Mouse (Mus musculus): ENCODE data around the gene Ltbr. TPM values are rescaled to one million over a fixed set of nuclear protein-coding genes. Genes with fewer than 3 reads are reported as not detected.

The Ltbr gene
- polyA plus RNA-seq, 1 experiment from 2014 or later = 42.9 TPM

- H3K4me1 ChIP-seq = peaks cover 28% of the 10 kb centered on the region
- WGBS = 48% methylated on average over 4 of the region's 4 CpGs
- no peaks in the 10 kb centered on the region; the same call in none of the 2 replicates for H3K27me3 ChIP-seq (replicated peaks)
- H3K4me3 ChIP-seq = no peak overlapping the region
- no peaks in the 10 kb centered on the region for H3K36me3 ChIP-seq
- no peak overlapping the region for H3K9ac ChIP-seq
- no peaks in the 10 kb centered on the region for H3K9me3 ChIP-seq
- no peak overlapping the region for H3K4me2 ChIP-seq
- no peak for ATAC-seq (ENCODE audit: extremely low read depth, insufficient number of reproducible peaks, low FRiP score, low TSS enrichment)
- H3K27ac ChIP-seq (replicated peaks) = no peak overlapping the region
Observed at GRCm38 (mm10) chr6:125344866-125345265, 31.2 kb upstream of the Ltbr start.

GRCm38 (mm10) chr6:125344084-125344483 is 30.4 kb upstream of the Ltbr start:
- no peaks in the 10 kb centered on the region; the same call in none of the 2 replicates for H3K27me3 ChIP-seq (replicated peaks)
- no peak overlapping the region for H3K4me3 ChIP-seq
- ATAC-seq (ENCODE audit: extremely low read depth, insufficient number of reproducible peaks, low FRiP score, low TSS enrichment) = no peak
- WGBS = 32% methylated on average over 8 of the region's 8 CpGs
- no peak overlapping the region for H3K27ac ChIP-seq (replicated peaks)
- H3K4me1 ChIP-seq = peaks cover 26% of the 10 kb centered on the region
- no peak overlapping the region for H3K4me2 ChIP-seq
- no peaks in the 10 kb centered on the region for H3K36me3 ChIP-seq
- no peaks in the 10 kb centered on the region for H3K9me3 ChIP-seq
- H3K9ac ChIP-seq = peak overlapping the region; percentile 47; the same call in 1 of the 2 replicates

- Histone ChIP-seq H3K4me3 (no peak overlapping the region), H3K36me3 (no peaks in the 10 kb centered on the region), H3K27me3 (replicated peaks) (peaks cover 3% of the 10 kb centered on the region), H3K9ac (no peak overlapping the region), H3K4me1 (peaks cover 15% of the 10 kb centered on the region; the same call in 1 of the 2 replicates), H3K9me3 (no peaks in the 10 kb centered on the region), H3K27ac (replicated peaks) (no peak overlapping the region), H3K4me2 (no peak overlapping the region)
- 58% methylated on average over 3 of the region's 3 CpGs for WGBS
- no peak for ATAC-seq (ENCODE audit: extremely low read depth, insufficient number of reproducible peaks, low FRiP score, low TSS enrichment)
Observed at GRCm38 (mm10) chr6:125342198-125342597, 28.5 kb upstream of the Ltbr start.

GRCm38 (mm10) chr6:125340244-125340643 is 26.6 kb upstream of the Ltbr start:
- WGBS = 57% methylated on average over 5 of the region's 5 CpGs

DNA sequence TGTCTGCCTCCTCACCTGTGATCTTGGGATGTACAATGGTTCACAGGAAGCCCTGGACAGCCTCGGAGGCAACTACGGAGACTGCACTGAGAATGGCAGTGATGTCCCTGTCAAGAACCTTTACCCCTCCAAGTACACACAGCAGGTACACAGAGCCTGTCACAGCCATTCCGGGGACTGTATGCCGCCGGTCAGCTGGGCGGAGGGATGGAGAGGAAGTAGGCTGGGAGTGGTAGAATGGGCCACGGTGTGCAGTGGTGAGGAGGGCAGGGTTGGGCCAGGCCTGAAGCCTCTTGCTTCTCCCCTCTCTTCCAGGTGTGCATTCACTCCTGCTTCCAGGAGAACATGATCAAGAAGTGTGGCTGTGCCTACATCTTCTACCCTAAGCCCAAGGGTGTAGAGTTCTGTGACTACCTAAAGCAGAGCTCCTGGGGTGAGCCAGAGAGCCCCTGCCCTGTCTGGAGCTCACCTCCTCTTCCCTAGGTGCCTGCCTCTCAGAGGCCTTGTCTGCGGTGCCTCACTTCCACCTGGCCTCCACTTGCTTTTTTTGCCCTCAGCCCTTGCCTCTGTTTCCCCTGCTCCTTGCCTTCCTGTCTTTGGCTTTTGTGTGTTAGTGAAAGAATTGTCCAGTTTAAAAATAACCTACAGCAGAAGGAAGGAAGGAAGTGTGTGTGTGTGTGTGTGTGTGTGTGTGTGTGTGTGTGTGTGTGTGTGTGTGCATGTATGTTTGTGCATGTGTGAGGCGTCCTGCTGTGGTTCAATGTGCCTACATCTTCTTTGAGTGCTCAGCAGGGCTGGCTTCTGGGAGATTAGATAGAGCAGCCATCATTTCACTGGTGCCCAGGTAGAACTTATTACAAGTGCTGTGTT is 25.3 kb upstream of the Ltbr start:
- H3K4me1 ChIP-seq = peaks cover 12% of the 10 kb centered on the region; the same call in 1 of the 2 replicates
- H3K36me3 ChIP-seq = no peaks in the 10 kb centered on the region
- no peak for ATAC-seq (ENCODE audit: extremely low read depth, insufficient number of reproducible peaks, low FRiP score, low TSS enrichment)
- no peaks in the 10 kb centered on the region for H3K9me3 ChIP-seq
- no peak overlapping the region for H3K9ac ChIP-seq
- WGBS = 60% methylated on average over 9 of the region's 9 CpGs
- H3K27ac ChIP-seq (replicated peaks) = peak overlapping the region; percentile 82; the same call in 1 of the 2 replicates
- H3K4me3 ChIP-seq = no peak overlapping the region
- peaks cover 3% of the 10 kb centered on the region; the same call in 1 of the 2 replicates for H3K27me3 ChIP-seq (replicated peaks)
- H3K4me2 ChIP-seq = no peak overlapping the region

More at GRCm38 (mm10) chr6:125340244-125340643, 26.6 kb upstream of the Ltbr start:
- peaks cover 3% of the 10 kb centered on the region for H3K27me3 ChIP-seq (replicated peaks)
- no peak for ATAC-seq (ENCODE audit: extremely low read depth, insufficient number of reproducible peaks, low FRiP score, low TSS enrichment)
- H3K36me3 ChIP-seq = no peaks in the 10 kb centered on the region
- H3K4me2 ChIP-seq = no peak overlapping the region
- no peaks in the 10 kb centered on the region for H3K9me3 ChIP-seq
- peaks cover 15% of the 10 kb centered on the region; the same call in 1 of the 2 replicates for H3K4me1 ChIP-seq
- H3K9ac ChIP-seq = no peak overlapping the region
- no peak overlapping the region for H3K4me3 ChIP-seq
- H3K27ac ChIP-seq (replicated peaks) = peak overlapping the region; percentile 82

- H3K9me3 ChIP-seq = no peaks in the 10 kb centered on the region
- no peak for ATAC-seq (ENCODE audit: extremely low read depth, insufficient number of reproducible peaks, low FRiP score, low TSS enrichment)
- H3K36me3 ChIP-seq = no peaks in the 10 kb centered on the region
- 76% methylated on average over 2 of the region's 2 CpGs for WGBS
- H3K4me2 ChIP-seq = no peak overlapping the region
- H3K4me1 ChIP-seq = peaks cover 8% of the 10 kb centered on the region
- H3K27me3 ChIP-seq (replicated peaks) = 0 out of 2 replicates have a peak, but pooled peaks cover 3% of the 10 kb centered on the region
- H3K27ac ChIP-seq (replicated peaks) = no peak overlapping the region
- no peak overlapping the region for H3K4me3 ChIP-seq
- no peak overlapping the region for H3K9ac ChIP-seq
Observed at GRCm38 (mm10) chr6:125334356-125334755, 20.7 kb upstream of the Ltbr start.

GRCm38 (mm10) chr6:125333112-125333899 is 19.6 kb upstream of the Ltbr start:
- H3K36me3 ChIP-seq = no peaks in the 10 kb centered on the region
- no peak overlapping the region for H3K9ac ChIP-seq
- H3K27ac ChIP-seq (replicated peaks) = no peak overlapping the region
- peaks cover 8% of the 10 kb centered on the region for H3K4me1 ChIP-seq
- 69% methylated on average over 14 of the region's 14 CpGs for WGBS
- H3K4me3 ChIP-seq = no peak overlapping the region
- no peaks in the 10 kb centered on the region for H3K9me3 ChIP-seq
- no peak for ATAC-seq (ENCODE audit: extremely low read depth, insufficient number of reproducible peaks, low FRiP score, low TSS enrichment)
- 0 out of 2 replicates have a peak, but pooled peaks cover 3% of the 10 kb centered on the region for H3K27me3 ChIP-seq (replicated peaks)
- no peak overlapping the region for H3K4me2 ChIP-seq

GRCm38 (mm10) chr6:125330626-125331326 is 17.1 kb upstream of the Ltbr start:
- no peaks in the 10 kb centered on the region for H3K36me3 ChIP-seq
- peak overlapping the region; percentile 84 for H3K9ac ChIP-seq
- H3K4me2 ChIP-seq = peak overlapping the region; percentile 82
- H3K4me1 ChIP-seq = peaks cover 8% of the 10 kb centered on the region
- ATAC-seq (ENCODE audit: extremely low read depth, insufficient number of reproducible peaks, low FRiP score, low TSS enrichment) = peak; percentile 69; the same call in 1 of the 2 replicates
- no peaks in the 10 kb centered on the region for H3K9me3 ChIP-seq
- peak overlapping the region; percentile 25; the same call in 1 of the 2 replicates for H3K27ac ChIP-seq (replicated peaks)
- peak overlapping the region; percentile 63 for H3K4me3 ChIP-seq
- no peaks in the 10 kb centered on the region for H3K27me3 ChIP-seq (replicated peaks)
- 1% methylated on average over 39 of the region's 39 CpGs for WGBS

DNA sequence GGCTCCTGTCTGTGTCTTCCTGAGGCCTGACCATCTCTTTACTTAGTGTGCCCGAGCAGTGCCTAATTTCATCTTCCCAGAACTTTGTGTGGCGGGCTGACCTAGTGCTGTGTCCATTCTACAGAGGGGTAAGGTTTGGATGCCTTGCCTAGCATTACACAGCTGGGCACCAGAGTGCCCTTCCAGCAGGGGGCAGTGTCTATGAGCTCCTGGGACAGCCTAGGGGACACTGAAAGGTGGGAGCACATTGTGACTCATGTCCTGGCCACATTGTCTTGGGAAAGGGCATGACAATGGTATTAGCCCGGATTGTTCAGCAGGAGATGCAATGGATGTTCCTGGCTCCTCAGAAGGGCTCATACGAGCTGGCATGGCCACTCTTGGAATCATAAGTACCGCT is 14.6 kb upstream of the Ltbr start:
- 83% methylated on average over 5 of the region's 5 CpGs for WGBS
- H3K4me3 ChIP-seq = no peak overlapping the region
- H3K27me3 ChIP-seq (replicated peaks) = peaks cover 7% of the 10 kb centered on the region
- no peak overlapping the region for H3K4me2 ChIP-seq
- H3K36me3 ChIP-seq = no peaks in the 10 kb centered on the region
- no peak overlapping the region for H3K27ac ChIP-seq (replicated peaks)
- no peak overlapping the region for H3K9ac ChIP-seq
- no peak for ATAC-seq (ENCODE audit: extremely low read depth, insufficient number of reproducible peaks, low FRiP score, low TSS enrichment)
- H3K9me3 ChIP-seq = no peaks in the 10 kb centered on the region
- H3K4me1 ChIP-seq = peaks cover 15% of the 10 kb centered on the region

- H3K36me3 ChIP-seq = no peaks in the 10 kb centered on the region
- H3K4me2 ChIP-seq = no peak overlapping the region
- H3K4me1 ChIP-seq = peaks cover 21% of the 10 kb centered on the region
- peaks cover 36% of the 10 kb centered on the region for H3K27me3 ChIP-seq (replicated peaks)
- H3K27ac ChIP-seq (replicated peaks) = no peak overlapping the region
- 23% methylated on average over 6 of the region's 6 CpGs for WGBS
- H3K4me3 ChIP-seq = no peak overlapping the region
- no peaks in the 10 kb centered on the region for H3K9me3 ChIP-seq
- no peak overlapping the region for H3K9ac ChIP-seq
- ATAC-seq (ENCODE audit: extremely low read depth, insufficient number of reproducible peaks, low FRiP score, low TSS enrichment) = no peak
Observed at GRCm38 (mm10) chr6:125325337-125325736, 11.7 kb upstream of the Ltbr start.

DNA sequence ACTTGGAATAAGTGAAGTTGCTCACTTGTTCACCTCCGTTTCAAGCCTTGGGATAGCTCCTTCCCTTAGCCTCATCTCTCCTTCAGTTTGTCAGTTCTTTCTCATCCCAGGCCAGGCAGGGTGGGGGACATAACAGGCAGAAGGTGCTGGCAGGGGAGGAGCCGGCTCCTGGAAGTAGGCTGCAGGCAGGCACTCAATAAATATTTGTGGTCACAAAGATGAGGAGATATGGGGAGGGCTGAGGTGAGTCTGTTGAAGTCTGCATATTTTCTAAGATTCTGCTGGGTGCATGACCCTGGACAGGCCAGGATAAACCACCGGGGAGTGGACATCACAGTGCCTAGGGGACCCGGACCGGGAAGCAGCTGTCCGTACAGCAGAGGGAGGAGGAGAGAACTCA is 9.9 kb upstream of the Ltbr start:
- H3K27me3 ChIP-seq (replicated peaks) = peaks cover 53% of the 10 kb centered on the region
- no peak overlapping the region for H3K9ac ChIP-seq
- H3K9me3 ChIP-seq = no peaks in the 10 kb centered on the region
- H3K27ac ChIP-seq (replicated peaks) = no peak overlapping the region
- peaks cover 16% of the 10 kb centered on the region for H3K4me1 ChIP-seq
- no peak for ATAC-seq (ENCODE audit: extremely low read depth, insufficient number of reproducible peaks, low FRiP score, low TSS enrichment)
- no peaks in the 10 kb centered on the region for H3K36me3 ChIP-seq
- H3K4me3 ChIP-seq = no peak overlapping the region
- no peak overlapping the region for H3K4me2 ChIP-seq
- 70% methylated on average over 6 of the region's 6 CpGs for WGBS
